Comparison of ENCODE assay signal across 9 mouse cellular contexts in the genomic region with DNA sequence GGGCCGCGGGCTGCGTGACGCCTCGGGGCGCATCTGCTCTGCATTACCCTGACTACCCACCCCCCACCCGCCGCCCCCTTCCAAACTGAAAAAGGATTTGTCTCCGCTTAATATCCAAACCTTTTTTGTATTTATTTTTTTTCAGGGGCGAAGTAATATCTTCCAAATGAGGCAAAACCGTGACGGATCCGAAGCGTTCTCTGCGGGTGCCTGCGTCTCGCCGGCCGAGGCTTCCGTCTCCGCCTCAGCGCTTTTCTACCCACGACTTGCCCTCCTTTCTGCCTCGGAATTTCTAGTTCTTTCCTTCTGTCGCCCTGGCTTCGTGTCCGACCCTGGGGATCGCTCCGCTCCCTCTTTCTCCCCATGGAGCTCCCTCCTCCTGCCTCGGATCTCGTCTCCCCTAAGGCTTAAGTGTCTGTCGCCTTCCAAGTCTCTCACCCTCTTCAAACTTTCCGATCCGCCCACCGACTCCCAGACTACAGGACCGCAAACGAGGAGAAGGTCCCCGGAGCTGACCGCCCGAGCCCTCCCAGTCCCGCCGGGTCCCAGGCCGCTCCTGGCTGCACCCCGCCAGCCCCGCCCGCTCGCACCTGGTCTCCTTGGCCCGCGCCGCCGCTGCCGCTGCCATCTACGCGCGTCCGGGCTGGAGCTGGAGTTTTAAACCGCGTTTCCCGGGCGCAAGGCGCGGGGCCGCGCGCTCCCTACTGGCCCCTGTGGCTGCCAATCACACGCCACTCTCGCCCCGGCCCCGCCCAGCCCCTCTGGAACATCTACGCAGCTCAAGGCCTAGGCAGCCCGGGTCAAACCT. TPM values are rescaled to one million over a fixed set of nuclear protein-coding genes. Genes with fewer than 3 reads are reported as not detected.
DNase-seq lines count a peak whose midpoint lies in the region; ATAC-seq and TF ChIP-seq lines count a peak whose summit lies in the region.
"Had no signal": no experiment of that assay in that cellular context is flagged by ENCODE, and none has a peak within 500 bp of the region (broad histone marks: within the 10 kb centered on the region; RNA-seq: fewer than 3 reads in every experiment).

A gene (minus strand): TSS at position 632 of the 808 bp plus-strand sequence.

- H3K27ac ChIP-seq in kidney, adult 2 months (ENCODE audit: insufficient read depth, low read depth, low read length): no peak within 1 kb of the TSS
- H3K27ac ChIP-seq in liver, embryonic 11.5 days (ENCODE audit: low read depth, low read length): no peak within 1 kb of the TSS
- H3K27ac ChIP-seq in neural tube, embryonic 12.5 days: no peak within 1 kb of the TSS
- H3K27ac ChIP-seq: macrophage had no signal

- no peaks in the 10 kb centered on the region for H3K9me3 ChIP-seq in liver, embryonic 11.5 days (ENCODE audit: control insufficient read depth, low read length)
- H3K9me3 ChIP-seq in neural tube, embryonic 12.5 days: no peaks in the 10 kb centered on the region

- ATAC-seq in liver, embryonic 11.5 days (replicated peaks; ENCODE audit: low FRiP score): no peak
- ATAC-seq in neural tube, embryonic 12.5 days (ENCODE audit: low FRiP score, low read depth): no peak

- H3K9ac ChIP-seq in liver, embryonic 11.5 days (ENCODE audit: low read depth, low read length): no peak within 1 kb of the TSS
- no peak within 1 kb of the TSS for H3K9ac ChIP-seq in neural tube, embryonic 12.5 days

- intact Hi-C loops in heart, postnatal 14 days (cut with DNase I): no loop called here

- no peaks in the 10 kb centered on the region for H3K36me3 ChIP-seq in kidney, adult 2 months (ENCODE audit: control insufficient read depth, insufficient read depth, low read length)
- no peaks in the 10 kb centered on the region for H3K36me3 ChIP-seq in liver, embryonic 11.5 days (ENCODE audit: control insufficient read depth, insufficient read depth, low read length)
- no peaks in the 10 kb centered on the region for H3K36me3 ChIP-seq in neural tube, embryonic 12.5 days

- no peak for TF ChIP-seq CTCF in kidney, adult 2 months (conservative IDR thresholded peaks at IDR 0.05; ENCODE audit: insufficient read depth, insufficient read length, low read depth, low read length)

- H3K4me2 ChIP-seq in liver, embryonic 11.5 days: peak within 1 kb of the TSS; percentile 55
- H3K4me2 ChIP-seq in neural tube, embryonic 12.5 days (replicated peaks): peak within 1 kb of the TSS; percentile 63

- WGBS in kidney, adult 2 months: 3% methylated on average over 71 of the region's 71 CpGs
- under 1% methylated on average over 70 of the region's 71 CpGs for WGBS in liver, embryonic 11.5 days
- under 1% methylated on average over 71 of the region's 71 CpGs for WGBS in neural tube, embryonic 12.5 days

- no peak for TF ChIP-seq POLR2A in kidney, adult 2 months (IDR thresholded peaks at IDR 0.05; ENCODE audit: low read depth, low read length)

- peak; percentile 15 for DNase-seq in kidney, adult 2 months
- DNase-seq in kidney, adult 18-20 months: no peak
- DNase-seq in cerebellum, postnatal 36 days: peak; percentile 12 to 40
- peak; percentile 13 to 22 for DNase-seq in heart, postnatal 14 days
- no peak for DNase-seq in liver, embryonic 11.5 days (ENCODE audit: low spot score)
- no peak for DNase-seq in layer of hippocampus, adult 8-10 months (ENCODE audit: low spot score in 2 of 2)
- DNase-seq in right cerebral cortex, postnatal 36 days (ENCODE audit: low spot score in 2 of 2): no peak

- no peaks in the 10 kb centered on the region for H3K4me1 ChIP-seq in kidney, adult 2 months (ENCODE audit: control insufficient read depth, insufficient read depth, low read length)
- H3K4me1 ChIP-seq in liver, embryonic 11.5 days (replicated peaks; ENCODE audit: control insufficient read depth, insufficient read depth, low read length): no peaks in the 10 kb centered on the region
- H3K4me1 ChIP-seq in neural tube, embryonic 12.5 days: peaks cover 35% of the 10 kb centered on the region

- H3K27me3 ChIP-seq in kidney, adult 2 months (replicated peaks; ENCODE audit: control insufficient read depth, insufficient read depth, low read length): peaks cover 5% of the 10 kb centered on the region
- peaks cover 100% of the 10 kb centered on the region for H3K27me3 ChIP-seq in liver, embryonic 11.5 days (replicated peaks; ENCODE audit: control insufficient read depth, insufficient read depth, low read length)
- H3K27me3 ChIP-seq in neural tube, embryonic 12.5 days (replicated peaks): peaks cover 100% of the 10 kb centered on the region

- H3K4me3 ChIP-seq in kidney, adult 2 months (ENCODE audit: insufficient read depth, low read depth, low read length): no peak within 1 kb of the TSS
- peak within 1 kb of the TSS; percentile 31 for H3K4me3 ChIP-seq in liver, embryonic 11.5 days (ENCODE audit: low read depth, low read length)
- peak within 1 kb of the TSS; percentile 29 for H3K4me3 ChIP-seq in neural tube, embryonic 12.5 days

RNA-seq across cellular contexts. Expression of the gene that starts here (rescaled TPM):
- polyA plus RNA-seq in kidney, adult 2 months (2012; rRNA removed): not detected in 2 replicates
- total RNA-seq in heart, postnatal 14 days (2021): not detected
- not detected in 2 replicates for polyA plus RNA-seq in liver, embryonic 11.5 days (2014; fragmentation: Nextera tagmentation; extraction: Ambion mirVana)
- 1.6 and 2.4 TPM in 2 replicates for polyA plus RNA-seq in neural tube, embryonic 12.5 days (2016; fragmentation: Nextera tagmentation; extraction: Ambion mirVana)
- under 1 TPM in 1 of 4 experiments, not detected in 3; 0.08 TPM for total RNA-seq in layer of hippocampus, adult 8-10 months (2022)
- polyA plus RNA-seq: macrophage had no signal

Comparison
In these comparisons a context has a peak if more than half of its experiments do, and no peak if none do; other contexts are left out.
1. Peak in DNase-seq in kidney, adult 2 months; RNA of the gene not detected or under 1 TPM.
2. Peak in DNase-seq in heart, postnatal 14 days; RNA of the gene not detected or under 1 TPM.
3. DNase-seq: peak in cerebellum, postnatal 36 days (2 of 2); none in kidney, adult 18-20 months (single experiment), liver, embryonic 11.5 days (single experiment), layer of hippocampus, adult 8-10 months (0 of 2) and right cerebral cortex, postnatal 36 days (0 of 2).